Mouse (Mus musculus): ENCODE measurements at regions not wholly inside any gene's neighbourhood (a gene's known extent, or its start where the extent isn't known, plus 50 kb on each side); places are given as distances from the start of the nearest gene placed in this dataset.

GRCm38 (mm10) chr4:10315875-10316274 is 558.4 kb upstream of the 2610301B20Rik start:
- WGBS = 35% methylated on average over 3 of the region's 3 CpGs
- Histone ChIP-seq H3K27ac (ENCODE audit: low read depth) (no peak overlapping the region), H3K27me3 (ENCODE audit: insufficient read depth, low read length) (no peaks in the 10 kb centered on the region), H3K4me2 (no peak overlapping the region), H3K9ac (no peak overlapping the region), H3K36me3 (ENCODE audit: insufficient read depth) (no peaks in the 10 kb centered on the region), H3K4me1 (ENCODE audit: insufficient read depth) (no peaks in the 10 kb centered on the region), H3K9me3 (ENCODE audit: low read depth, low read length) (no peaks in the 10 kb centered on the region), H3K4me3 (ENCODE audit: low read depth, low read length) (no peak overlapping the region)
- no peak for TF ChIP-seq CTCF (IDR thresholded peaks at IDR 0.05; ENCODE audit: low read depth)
- ATAC-seq (ENCODE audit: insufficient read depth) (no peak), DNase-seq (no peak)

DNA sequence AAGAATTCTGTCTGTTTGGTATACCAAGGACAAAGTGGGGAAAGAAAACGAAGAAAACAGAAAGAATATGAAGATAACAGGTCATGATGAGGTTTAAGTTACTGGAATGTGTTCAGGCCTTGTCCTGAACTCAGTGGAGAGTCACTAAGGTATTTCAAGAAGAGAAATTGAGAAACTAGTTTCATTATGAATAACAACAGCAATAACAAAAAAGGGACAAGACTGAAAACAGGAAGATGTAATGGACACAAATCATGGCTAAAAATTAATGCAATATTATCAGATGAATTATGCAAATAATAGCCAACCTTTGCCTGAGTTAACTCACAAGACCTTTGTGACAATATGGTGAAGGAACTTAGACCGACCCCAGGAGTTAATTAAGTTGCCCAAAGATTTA is 530.2 kb upstream of the 2610301B20Rik start:
- ATAC-seq (ENCODE audit: insufficient read depth) = no peak
- Histone ChIP-seq H3K4me3 (ENCODE audit: low read depth, low read length) (no peak overlapping the region), H3K27me3 (ENCODE audit: insufficient read depth, low read length) (no peaks in the 10 kb centered on the region), H3K27ac (ENCODE audit: low read depth) (no peak overlapping the region), H3K9me3 (ENCODE audit: low read depth, low read length) (no peaks in the 10 kb centered on the region), H3K4me1 (ENCODE audit: insufficient read depth) (no peaks in the 10 kb centered on the region), H3K36me3 (ENCODE audit: insufficient read depth) (no peaks in the 10 kb centered on the region), H3K9ac (no peak overlapping the region), H3K4me2 (no peak overlapping the region)
- no peak for DNase-seq
- no peak for TF ChIP-seq CTCF (IDR thresholded peaks at IDR 0.05; ENCODE audit: low read depth)
- 62% methylated on average over 2 of the region's 2 CpGs for WGBS

- 62% methylated on average over 4 of the region's 4 CpGs for WGBS
- ATAC-seq (ENCODE audit: insufficient read depth) (no peak), DNase-seq (no peak)
- H3K9ac ChIP-seq = no peak overlapping the region
- H3K36me3 ChIP-seq (ENCODE audit: insufficient read depth) = no peaks in the 10 kb centered on the region
- no peak overlapping the region for H3K4me2 ChIP-seq
- no peaks in the 10 kb centered on the region for H3K27me3 ChIP-seq (ENCODE audit: insufficient read depth, low read length)
- H3K4me3 ChIP-seq (ENCODE audit: low read depth, low read length) = no peak overlapping the region
- H3K9me3 ChIP-seq (ENCODE audit: low read depth, low read length) = no peaks in the 10 kb centered on the region
- no peak overlapping the region for H3K27ac ChIP-seq (ENCODE audit: low read depth)
- no peaks in the 10 kb centered on the region for H3K4me1 ChIP-seq (ENCODE audit: insufficient read depth)
- TF ChIP-seq CTCF (IDR thresholded peaks at IDR 0.05; ENCODE audit: low read depth) = no peak
Measured at GRCm38 (mm10) chr4:10351876-10352627, 522.2 kb upstream of the 2610301B20Rik start.

DNA sequence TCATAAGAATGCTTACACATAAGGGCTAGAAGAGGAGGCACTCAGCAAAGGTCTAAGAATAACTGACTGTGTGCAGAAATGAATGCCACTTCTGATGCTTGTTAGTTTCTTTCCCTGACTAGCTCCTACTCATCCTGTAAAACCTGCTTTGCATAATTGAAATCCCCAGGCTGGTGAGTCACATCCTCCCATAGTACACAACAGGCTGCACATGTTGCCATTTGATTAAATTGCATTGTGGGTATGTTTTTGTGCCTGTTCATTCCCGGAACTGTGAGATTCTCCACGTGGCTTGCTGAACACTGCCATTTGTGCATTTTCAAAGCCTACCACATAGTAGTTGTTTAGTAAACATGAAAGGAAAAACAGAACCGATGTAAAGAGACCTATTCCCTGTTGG is 516.7 kb upstream of the 2610301B20Rik start:
- Histone ChIP-seq H3K4me1 (ENCODE audit: insufficient read depth) (no peaks in the 10 kb centered on the region), H3K9ac (no peak overlapping the region), H3K4me3 (ENCODE audit: low read depth, low read length) (no peak overlapping the region), H3K36me3 (ENCODE audit: insufficient read depth) (no peaks in the 10 kb centered on the region), H3K4me2 (no peak overlapping the region), H3K9me3 (ENCODE audit: low read depth, low read length) (no peaks in the 10 kb centered on the region), H3K27ac (ENCODE audit: low read depth) (no peak overlapping the region), H3K27me3 (ENCODE audit: insufficient read depth, low read length) (no peaks in the 10 kb centered on the region)
- WGBS = 78% methylated on average over 3 of the region's 3 CpGs
- no peak for TF ChIP-seq CTCF (IDR thresholded peaks at IDR 0.05; ENCODE audit: low read depth)
- DNase-seq = no peak
- ATAC-seq (ENCODE audit: insufficient read depth) = no peak

- no peak overlapping the region for H3K4me2 ChIP-seq
- DNase-seq (no peak), ATAC-seq (ENCODE audit: insufficient read depth) (no peak)
- no peak for TF ChIP-seq CTCF (IDR thresholded peaks at IDR 0.05; ENCODE audit: low read depth)
- H3K4me3 ChIP-seq (ENCODE audit: low read depth, low read length) = no peak overlapping the region
- H3K36me3 ChIP-seq (ENCODE audit: insufficient read depth) = no peaks in the 10 kb centered on the region
- no peak overlapping the region for H3K9ac ChIP-seq
- 73% methylated on average over 2 of the region's 2 CpGs for WGBS
- no peaks in the 10 kb centered on the region for H3K27me3 ChIP-seq (ENCODE audit: insufficient read depth, low read length)
- H3K9me3 ChIP-seq (ENCODE audit: low read depth, low read length) = no peaks in the 10 kb centered on the region
- no peaks in the 10 kb centered on the region for H3K4me1 ChIP-seq (ENCODE audit: insufficient read depth)
- no peak overlapping the region for H3K27ac ChIP-seq (ENCODE audit: low read depth)
Measured at GRCm38 (mm10) chr4:10389790-10390189, 484.5 kb upstream of the 2610301B20Rik start.

- H3K9me3 ChIP-seq (ENCODE audit: low read depth, low read length) = no peaks in the 10 kb centered on the region
- H3K4me3 ChIP-seq (ENCODE audit: low read depth, low read length) = no peak overlapping the region
- H3K4me2 ChIP-seq = no peak overlapping the region
- ATAC-seq (ENCODE audit: insufficient read depth) (no peak), DNase-seq (no peak)
- no peak overlapping the region for H3K9ac ChIP-seq
- H3K27me3 ChIP-seq (ENCODE audit: insufficient read depth, low read length) = no peaks in the 10 kb centered on the region
- no peak for TF ChIP-seq CTCF (IDR thresholded peaks at IDR 0.05; ENCODE audit: low read depth)
- H3K4me1 ChIP-seq (ENCODE audit: insufficient read depth) = no peaks in the 10 kb centered on the region
- no peaks in the 10 kb centered on the region for H3K36me3 ChIP-seq (ENCODE audit: insufficient read depth)
- no peak overlapping the region for H3K27ac ChIP-seq (ENCODE audit: low read depth)
Measured at GRCm38 (mm10) chr4:10397249-10397648, 477.0 kb upstream of the 2610301B20Rik start.

DNA sequence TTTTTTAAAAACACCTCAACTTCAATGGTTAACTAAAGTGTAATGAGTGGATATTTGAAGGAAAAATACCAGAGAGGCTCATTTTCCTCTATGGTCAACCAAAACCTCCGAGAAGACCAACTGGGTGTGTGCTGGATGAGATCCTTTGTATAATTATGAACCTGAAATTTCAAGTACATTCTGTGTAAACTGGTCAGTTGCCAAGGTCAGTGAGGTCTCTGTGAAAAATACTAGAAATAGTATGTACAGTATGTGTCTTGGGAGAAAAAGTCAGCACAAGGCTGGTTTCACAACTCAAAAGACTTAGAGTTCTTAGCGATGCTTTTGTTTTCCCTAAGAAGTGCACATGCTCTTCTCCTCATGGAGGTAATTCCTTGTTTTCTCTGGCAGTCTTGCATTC is 476.2 kb upstream of the 2610301B20Rik start:
- ATAC-seq (ENCODE audit: insufficient read depth) = no peak
- no peak for TF ChIP-seq CTCF (IDR thresholded peaks at IDR 0.05; ENCODE audit: low read depth)
- Histone ChIP-seq H3K9ac (no peak overlapping the region), H3K4me2 (no peak overlapping the region), H3K4me1 (ENCODE audit: insufficient read depth) (no peaks in the 10 kb centered on the region), H3K9me3 (ENCODE audit: low read depth, low read length) (no peaks in the 10 kb centered on the region), H3K27me3 (ENCODE audit: insufficient read depth, low read length) (no peaks in the 10 kb centered on the region), H3K27ac (ENCODE audit: low read depth) (no peak overlapping the region), H3K36me3 (ENCODE audit: insufficient read depth) (no peaks in the 10 kb centered on the region), H3K4me3 (ENCODE audit: low read depth, low read length) (no peak overlapping the region)
- no peak for DNase-seq
- WGBS = 72% methylated on average over 2 of the region's 2 CpGs

All from lung, embryonic 14.5 days (tissue).